Mouse (Mus musculus): ENCODE measurements around the gene Pnpla7. TPM values are rescaled to one million over a fixed set of nuclear protein-coding genes. Genes with fewer than 3 reads are reported as not detected.

The Pnpla7 gene
- 2.9 TPM in 2 replicates for polyA plus RNA-seq (2014; fragmentation: Nextera tagmentation; extraction: Ambion mirVana)

DNA sequence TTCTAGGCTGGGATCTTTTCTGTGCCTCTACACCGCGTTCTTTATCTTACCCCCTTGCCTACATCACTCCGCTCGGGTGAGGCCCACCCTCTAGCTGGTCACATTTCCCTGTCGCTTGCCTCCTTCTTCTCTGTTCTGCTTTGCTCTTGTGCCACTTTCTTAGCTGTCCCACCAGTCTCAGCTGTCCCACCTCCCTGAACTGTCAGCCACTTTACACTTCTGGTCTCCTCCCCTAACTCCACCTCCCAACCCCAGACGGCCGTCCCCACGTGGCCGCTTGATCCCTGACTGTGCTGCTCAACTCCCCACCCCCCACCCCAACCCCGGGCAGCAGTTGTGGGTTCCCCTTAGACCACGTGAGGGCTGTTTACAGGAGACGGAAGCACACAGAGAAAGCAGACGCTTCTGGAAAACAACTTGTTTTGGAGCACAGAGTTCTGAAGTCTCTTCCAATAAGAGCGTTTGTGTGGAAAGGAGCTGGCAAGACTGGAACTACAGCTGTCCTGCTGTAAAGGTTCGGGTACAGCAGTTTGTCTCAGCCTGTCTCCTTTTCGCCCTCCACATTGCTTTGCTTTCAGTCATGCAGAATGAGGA, at the start of gene Pnpla7:
TSS of gene Pnpla7 (plus strand) at position 330 of the 594 bp plus-strand sequence.
- Histone ChIP-seq H3K9ac (ENCODE audit: low read depth, low read length) (peak within 1 kb of the TSS; percentile 71), H3K4me1 (replicated peaks; ENCODE audit: control insufficient read depth, insufficient read depth, low read length) (peaks cover 3% of the 10 kb centered on the region; the same call in 1 of the 2 replicates), H3K36me3 (ENCODE audit: control insufficient read depth, insufficient read depth, low read length) (no peaks in the 10 kb centered on the region), H3K4me2 (replicated peaks; ENCODE audit: low read depth, low read length) (peak within 1 kb of the TSS; percentile 94), H3K9me3 (ENCODE audit: control insufficient read depth, low read length) (no peaks in the 10 kb centered on the region), H3K27me3 (ENCODE audit: control insufficient read depth, insufficient read depth, low read length) (no peaks in the 10 kb centered on the region), H3K27ac (ENCODE audit: low read depth, low read length) (peak within 1 kb of the TSS; percentile 82), H3K4me3 (ENCODE audit: low read depth, low read length) (peak within 1 kb of the TSS; percentile 57)
- ATAC-seq (ENCODE audit: low FRiP score) = peak; percentile 31
- WGBS = under 1% methylated on average over 16 of the region's 16 CpGs
- peak; percentile 66 for DNase-seq (ENCODE audit: low spot score)

DNA sequence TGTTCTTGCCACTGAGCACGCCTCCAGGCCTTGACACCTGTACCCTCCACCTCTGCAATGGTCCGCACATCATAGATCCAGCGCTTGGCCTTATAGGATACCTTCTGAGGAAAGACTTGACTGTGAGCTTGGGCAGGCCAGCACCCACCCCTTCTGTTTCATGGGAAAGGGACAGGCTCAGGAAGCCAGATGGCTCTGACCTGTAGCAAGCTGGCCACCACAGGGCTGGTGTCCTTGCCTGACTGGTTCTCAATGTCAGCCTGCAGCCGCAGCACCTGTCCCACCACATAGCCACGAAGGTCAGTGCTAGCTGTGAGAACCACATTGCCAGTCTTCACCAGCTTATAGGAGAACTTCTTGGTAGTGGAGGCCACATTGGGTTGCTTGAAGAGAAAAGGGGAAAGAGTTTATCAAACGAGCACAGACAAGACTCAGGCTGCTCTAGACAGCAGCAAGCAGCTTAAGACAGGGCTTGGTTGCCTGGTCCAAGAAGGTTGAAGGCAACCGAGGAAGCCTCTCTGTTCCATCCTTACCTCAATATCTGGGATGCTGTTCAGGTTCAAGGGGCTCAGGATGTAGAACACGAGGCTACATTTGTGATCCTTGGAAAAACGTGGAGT, 49.4 kb upstream of the Pnpla7 start:
- no peak for ATAC-seq (ENCODE audit: low FRiP score)
- no peaks in the 10 kb centered on the region for H3K4me1 ChIP-seq (replicated peaks; ENCODE audit: control insufficient read depth, insufficient read depth, low read length)
- no peak overlapping the region for H3K9ac ChIP-seq (ENCODE audit: low read depth, low read length)
- H3K4me3 ChIP-seq (ENCODE audit: low read depth, low read length) = no peak overlapping the region
- no peak overlapping the region for H3K27ac ChIP-seq (ENCODE audit: low read depth, low read length)
- H3K4me2 ChIP-seq (replicated peaks; ENCODE audit: low read depth, low read length) = no peak overlapping the region
- WGBS = 89% methylated on average over 9 of the region's 9 CpGs
- DNase-seq (ENCODE audit: low spot score) = no peak
- no peaks in the 10 kb centered on the region for H3K9me3 ChIP-seq (ENCODE audit: control insufficient read depth, low read length)
- no peaks in the 10 kb centered on the region for H3K36me3 ChIP-seq (ENCODE audit: control insufficient read depth, insufficient read depth, low read length)
- no peaks in the 10 kb centered on the region for H3K27me3 ChIP-seq (ENCODE audit: control insufficient read depth, insufficient read depth, low read length)

DNA sequence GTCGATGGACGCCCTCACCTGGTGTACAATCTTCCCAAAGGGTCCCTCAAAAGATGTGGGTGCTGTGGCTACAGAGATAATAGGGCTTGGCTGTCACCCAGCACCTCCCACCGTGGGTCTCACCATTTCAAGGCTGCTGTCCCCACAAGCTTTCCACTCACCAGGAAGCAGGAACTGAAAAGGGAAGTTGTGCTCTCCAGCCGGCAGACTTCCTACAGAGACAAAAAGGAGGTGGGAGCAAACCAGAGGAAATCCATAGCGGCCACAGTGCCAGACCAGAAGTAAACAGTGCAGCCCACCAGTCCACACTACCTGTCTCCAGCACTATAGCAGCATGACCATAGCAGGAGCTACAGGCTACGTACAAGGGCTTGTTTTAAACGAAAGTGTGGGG, 48.9 kb upstream of the Pnpla7 start:
- H3K27me3 ChIP-seq (ENCODE audit: control insufficient read depth, insufficient read depth, low read length) = no peaks in the 10 kb centered on the region
- no peaks in the 10 kb centered on the region for H3K9me3 ChIP-seq (ENCODE audit: control insufficient read depth, low read length)
- DNase-seq (ENCODE audit: low spot score) (no peak), ATAC-seq (ENCODE audit: low FRiP score) (no peak)
- no peaks in the 10 kb centered on the region for H3K4me1 ChIP-seq (replicated peaks; ENCODE audit: control insufficient read depth, insufficient read depth, low read length)
- no peak overlapping the region for H3K27ac ChIP-seq (ENCODE audit: low read depth, low read length)
- H3K9ac ChIP-seq (ENCODE audit: low read depth, low read length) = no peak overlapping the region
- no peaks in the 10 kb centered on the region for H3K36me3 ChIP-seq (ENCODE audit: control insufficient read depth, insufficient read depth, low read length)
- 74% methylated on average over 7 of the region's 7 CpGs for WGBS
- H3K4me2 ChIP-seq (replicated peaks; ENCODE audit: low read depth, low read length) = no peak overlapping the region
- no peak overlapping the region for H3K4me3 ChIP-seq (ENCODE audit: low read depth, low read length)

DNA sequence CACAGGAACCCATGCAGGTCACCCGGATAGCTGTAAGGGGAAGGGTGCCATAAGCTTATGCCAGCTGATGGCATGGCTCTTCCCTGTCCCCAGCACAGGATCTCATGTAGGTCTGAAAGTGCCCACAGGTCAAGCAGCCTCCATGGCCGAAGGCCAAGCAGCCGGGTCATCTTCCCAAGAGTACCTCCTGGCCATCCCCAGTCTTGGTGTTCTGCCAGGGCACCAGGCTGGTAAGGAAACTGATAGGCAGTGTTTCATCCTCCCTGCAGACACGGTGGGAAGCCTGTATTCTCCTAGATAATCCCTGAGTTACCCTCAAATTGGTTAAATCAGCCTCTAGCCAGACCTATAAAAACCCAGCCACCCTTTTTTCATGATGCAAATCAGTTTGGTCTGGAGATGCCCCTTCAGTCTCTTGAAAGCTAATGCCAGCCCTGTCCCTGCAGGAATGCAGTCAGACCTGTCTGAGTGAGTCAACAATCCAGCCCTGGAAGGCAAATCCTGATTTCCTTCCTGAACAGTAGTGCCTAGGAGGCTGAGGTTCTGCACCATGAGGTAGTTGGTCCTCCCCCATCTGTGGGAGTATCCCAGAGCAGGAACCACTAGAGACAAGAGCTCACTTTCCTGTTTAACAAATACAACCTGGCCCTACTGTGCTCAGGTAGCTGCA, 47.9 kb upstream of the Pnpla7 start:
- 68% methylated on average over 4 of the region's 4 CpGs for WGBS

DNA sequence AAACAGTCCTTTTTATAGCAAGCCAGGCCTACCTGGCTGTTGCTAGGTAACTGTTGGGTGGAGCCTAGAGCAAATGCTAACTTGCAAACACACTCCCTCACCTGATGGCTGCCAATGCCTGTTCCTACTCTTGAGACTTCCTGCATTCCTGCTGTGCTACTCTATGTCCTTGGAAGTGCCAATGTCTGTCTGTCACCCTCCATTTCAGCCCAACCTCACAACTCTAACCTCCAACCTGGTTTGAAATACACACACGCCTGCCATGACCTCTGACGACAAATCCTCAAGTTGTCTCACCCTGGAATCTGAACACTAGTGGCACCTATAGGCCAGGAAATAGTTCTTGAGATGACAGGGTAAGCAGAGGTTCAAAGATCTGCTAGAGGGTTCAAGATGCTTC, 46.7 kb upstream of the Pnpla7 start:
- no peak for ATAC-seq (ENCODE audit: low FRiP score)

More for the DNA sequence above, 47.9 kb upstream of the Pnpla7 start:
- no peak for DNase-seq (ENCODE audit: low spot score)
- Histone ChIP-seq H3K4me3 (ENCODE audit: low read depth, low read length) (no peak overlapping the region), H3K9ac (ENCODE audit: low read depth, low read length) (no peak overlapping the region), H3K9me3 (ENCODE audit: control insufficient read depth, low read length) (no peaks in the 10 kb centered on the region), H3K4me1 (replicated peaks; ENCODE audit: control insufficient read depth, insufficient read depth, low read length) (no peaks in the 10 kb centered on the region), H3K27ac (ENCODE audit: low read depth, low read length) (no peak overlapping the region), H3K36me3 (ENCODE audit: control insufficient read depth, insufficient read depth, low read length) (no peaks in the 10 kb centered on the region), H3K27me3 (ENCODE audit: control insufficient read depth, insufficient read depth, low read length) (no peaks in the 10 kb centered on the region), H3K4me2 (replicated peaks; ENCODE audit: low read depth, low read length) (no peak overlapping the region)
- no peak for ATAC-seq (ENCODE audit: low FRiP score)

DNA sequence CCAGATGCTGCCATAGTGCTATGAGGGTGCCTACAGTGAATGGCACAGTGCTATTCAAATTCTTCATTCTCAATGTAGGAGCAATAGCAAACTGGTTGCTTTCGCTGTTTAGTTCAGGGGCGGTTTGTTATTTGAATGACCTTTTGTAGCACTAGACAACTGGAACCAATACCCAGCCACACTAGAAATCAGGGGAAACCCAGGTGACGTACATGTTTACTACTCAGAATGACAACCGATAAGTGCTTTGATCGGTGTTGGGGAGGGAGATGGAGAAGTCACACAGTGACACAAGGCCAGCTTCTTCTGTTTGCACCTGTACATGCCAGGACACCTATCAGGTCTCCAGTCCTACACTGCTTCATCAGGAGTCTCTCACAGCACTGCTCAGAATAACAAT, 46.2 kb upstream of the Pnpla7 start:
- Histone ChIP-seq H3K9me3 (ENCODE audit: control insufficient read depth, low read length) (no peaks in the 10 kb centered on the region), H3K36me3 (ENCODE audit: control insufficient read depth, insufficient read depth, low read length) (no peaks in the 10 kb centered on the region), H3K4me2 (replicated peaks; ENCODE audit: low read depth, low read length) (no peak overlapping the region), H3K9ac (ENCODE audit: low read depth, low read length) (no peak overlapping the region), H3K4me3 (ENCODE audit: low read depth, low read length) (no peak overlapping the region), H3K27me3 (ENCODE audit: control insufficient read depth, insufficient read depth, low read length) (no peaks in the 10 kb centered on the region), H3K27ac (ENCODE audit: low read depth, low read length) (no peak overlapping the region), H3K4me1 (replicated peaks; ENCODE audit: control insufficient read depth, insufficient read depth, low read length) (no peaks in the 10 kb centered on the region)
- no peak for ATAC-seq (ENCODE audit: low FRiP score)
- DNase-seq (ENCODE audit: low spot score) = no peak
- 95% methylated on average over 5 of the region's 5 CpGs for WGBS

More for the DNA sequence above, 46.7 kb upstream of the Pnpla7 start:
- Histone ChIP-seq H3K4me1 (replicated peaks; ENCODE audit: control insufficient read depth, insufficient read depth, low read length) (no peaks in the 10 kb centered on the region), H3K36me3 (ENCODE audit: control insufficient read depth, insufficient read depth, low read length) (no peaks in the 10 kb centered on the region), H3K27ac (ENCODE audit: low read depth, low read length) (no peak overlapping the region), H3K27me3 (ENCODE audit: control insufficient read depth, insufficient read depth, low read length) (no peaks in the 10 kb centered on the region), H3K9me3 (ENCODE audit: control insufficient read depth, low read length) (no peaks in the 10 kb centered on the region), H3K4me2 (replicated peaks; ENCODE audit: low read depth, low read length) (no peak overlapping the region), H3K9ac (ENCODE audit: low read depth, low read length) (no peak overlapping the region), H3K4me3 (ENCODE audit: low read depth, low read length) (no peak overlapping the region)
- DNase-seq (ENCODE audit: low spot score) = no peak
- WGBS = 64% methylated on average over 2 of the region's 2 CpGs

DNA sequence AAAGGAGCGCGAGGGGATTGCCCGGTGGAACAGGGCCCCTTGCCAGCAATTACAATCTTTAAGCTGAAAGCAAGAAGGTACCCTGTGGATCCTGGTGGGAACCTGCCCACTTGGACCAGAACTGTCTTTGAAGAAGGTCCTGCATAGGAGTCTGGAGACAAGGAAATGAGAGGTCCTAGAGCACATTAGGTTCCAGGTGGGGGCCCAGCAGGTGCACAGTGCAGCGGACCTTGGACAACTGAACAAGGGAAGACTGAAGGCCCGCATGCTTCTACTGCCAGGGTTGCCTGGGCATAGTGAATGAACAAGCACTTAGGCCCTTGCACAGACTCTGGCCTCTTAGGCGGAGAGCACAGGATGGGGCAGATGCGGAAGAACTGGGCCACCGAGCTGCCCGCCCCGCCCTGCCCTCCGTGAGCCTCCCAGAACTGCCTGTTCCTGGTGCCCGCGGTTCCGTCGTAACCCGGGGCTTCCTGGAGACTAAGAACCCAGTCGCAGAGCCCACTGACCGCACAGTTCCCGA, 41.3 kb upstream of the Pnpla7 start:
- Histone ChIP-seq H3K27ac (ENCODE audit: low read depth, low read length) (no peak overlapping the region), H3K9me3 (ENCODE audit: control insufficient read depth, low read length) (no peaks in the 10 kb centered on the region), H3K4me2 (replicated peaks; ENCODE audit: low read depth, low read length) (peak overlapping the region; percentile 96), H3K9ac (ENCODE audit: low read depth, low read length) (peak overlapping the region; percentile 72), H3K4me3 (ENCODE audit: low read depth, low read length) (peak overlapping the region; percentile 59), H3K27me3 (ENCODE audit: control insufficient read depth, insufficient read depth, low read length) (no peaks in the 10 kb centered on the region), H3K4me1 (replicated peaks; ENCODE audit: control insufficient read depth, insufficient read depth, low read length) (no peaks in the 10 kb centered on the region), H3K36me3 (ENCODE audit: control insufficient read depth, insufficient read depth, low read length) (no peaks in the 10 kb centered on the region)
- peak; percentile 66; the same call in 1 of the 2 replicates for ATAC-seq (ENCODE audit: low FRiP score)
- DNase-seq (ENCODE audit: low spot score) = no peak
- 3% methylated on average over 18 of the region's 19 CpGs for WGBS

DNA sequence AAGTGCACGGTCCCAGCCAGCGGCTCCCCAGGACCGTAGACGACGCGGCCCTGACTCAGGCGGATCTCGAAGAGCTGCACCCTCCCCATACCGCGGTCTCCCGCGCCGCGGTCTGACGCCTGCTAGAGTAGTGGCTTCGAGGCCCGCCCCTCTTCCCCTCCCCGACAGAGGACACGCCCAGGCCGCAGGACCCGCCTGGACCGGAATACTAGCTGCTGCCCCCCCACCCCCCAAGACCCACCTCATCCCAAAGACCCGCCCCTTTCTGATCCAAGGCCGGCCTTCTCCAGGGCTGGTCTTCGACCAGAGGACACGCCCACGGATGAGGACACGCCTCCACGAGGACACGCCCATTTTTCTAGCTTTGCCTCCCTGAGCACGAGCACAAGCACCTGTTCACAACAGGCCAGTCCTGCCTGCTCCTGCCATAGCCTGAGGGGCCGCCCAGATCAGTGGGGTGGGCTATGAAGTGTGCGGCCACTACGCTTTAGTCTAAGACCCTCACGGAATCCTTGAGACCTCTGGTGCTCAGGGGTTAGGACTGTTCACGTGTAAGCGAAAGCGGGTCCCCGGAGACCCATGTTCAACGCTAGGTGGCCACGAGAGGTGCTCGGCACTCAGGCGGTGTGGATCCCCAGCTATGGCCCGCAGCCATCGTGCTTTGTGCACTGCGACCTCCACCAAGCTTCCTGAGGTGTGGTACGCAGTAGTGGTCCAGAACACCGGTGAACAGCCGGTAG, 40.6 kb upstream of the Pnpla7 start, which contains the start of gene Arrdc1:
TSS of gene Arrdc1 (minus strand) at position 196 of the 740 bp plus-strand sequence.
- peak within 1 kb of the TSS; percentile 59 for H3K4me3 ChIP-seq (ENCODE audit: low read depth, low read length)
- ATAC-seq (ENCODE audit: low FRiP score) = peak; percentile 91
- peak; percentile 91 for DNase-seq (ENCODE audit: low spot score)
- H3K4me1 ChIP-seq (replicated peaks; ENCODE audit: control insufficient read depth, insufficient read depth, low read length) = no peaks in the 10 kb centered on the region
- H3K9me3 ChIP-seq (ENCODE audit: control insufficient read depth, low read length) = no peaks in the 10 kb centered on the region
- H3K9ac ChIP-seq (ENCODE audit: low read depth, low read length) = peak within 1 kb of the TSS; percentile 72
- no peaks in the 10 kb centered on the region for H3K27me3 ChIP-seq (ENCODE audit: control insufficient read depth, insufficient read depth, low read length)
- peak within 1 kb of the TSS; percentile 96 for H3K4me2 ChIP-seq (replicated peaks; ENCODE audit: low read depth, low read length)
- no peaks in the 10 kb centered on the region for H3K36me3 ChIP-seq (ENCODE audit: control insufficient read depth, insufficient read depth, low read length)
- peak within 1 kb of the TSS; percentile 17; the same call in 1 of the 2 replicates for H3K27ac ChIP-seq (ENCODE audit: low read depth, low read length)
- WGBS = under 1% methylated on average over 43 of the region's 49 CpGs
